Comparison of ENCODE assay signal across 9 mouse cellular contexts in the genomic region with DNA sequence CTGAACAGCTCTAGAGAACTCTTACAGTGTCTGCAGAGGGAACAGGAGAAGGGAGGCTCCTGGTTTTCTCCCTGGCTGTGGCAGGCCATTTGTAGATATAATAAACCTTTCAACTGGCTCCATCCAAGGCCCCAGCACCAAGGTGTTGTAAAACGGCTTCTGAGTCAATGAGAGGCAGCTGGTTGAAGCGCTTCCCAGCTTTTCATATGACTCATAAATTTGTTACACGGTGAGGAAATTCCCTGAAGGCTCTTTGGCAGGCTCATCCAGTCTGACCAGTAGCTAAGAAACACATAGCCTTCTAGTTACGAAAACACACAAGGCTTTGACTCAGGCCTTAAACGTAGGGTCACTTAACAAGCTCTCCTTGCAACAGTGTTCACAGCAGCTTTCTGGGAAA.
DNase-seq lines count a peak whose midpoint lies in the region; ATAC-seq and TF ChIP-seq lines count a peak whose summit lies in the region.
"Had no signal": no experiment of that assay in that cellular context is flagged by ENCODE, and none has a peak within 500 bp of the region (broad histone marks: within the 10 kb centered on the region; RNA-seq: fewer than 3 reads in every experiment).

No protein-coding gene starts in this region.

- no peak overlapping the region for H3K4me3 ChIP-seq in heart, embryonic 12.5 days
- no peak overlapping the region for H3K4me3 ChIP-seq in limb, embryonic 15.5 days
- H3K4me3 ChIP-seq in forebrain, postnatal 0 days (ENCODE audit: low read depth, low read length), result no peak overlapping the region
- H3K4me3 ChIP-seq in liver, embryonic 11.5 days (ENCODE audit: low read depth, low read length), result no peak overlapping the region
- H3K4me3 ChIP-seq: forebrain, embryonic 12.5 days had no signal

- no peaks in the 10 kb centered on the region for H3K4me1 ChIP-seq in heart, embryonic 12.5 days (replicated peaks)
- peaks cover 17% of the 10 kb centered on the region for H3K4me1 ChIP-seq in limb, embryonic 15.5 days
- H3K4me1 ChIP-seq in forebrain, postnatal 0 days (ENCODE audit: insufficient read depth), result no peaks in the 10 kb centered on the region
- no peaks in the 10 kb centered on the region for H3K4me1 ChIP-seq in liver, embryonic 11.5 days (replicated peaks; ENCODE audit: control insufficient read depth, insufficient read depth, low read length)
- H3K4me1 ChIP-seq: forebrain, embryonic 12.5 days had no signal

- H3K36me3 ChIP-seq in heart, embryonic 12.5 days, result no peaks in the 10 kb centered on the region
- no peaks in the 10 kb centered on the region for H3K36me3 ChIP-seq in limb, embryonic 15.5 days
- H3K36me3 ChIP-seq in forebrain, postnatal 0 days (ENCODE audit: insufficient read depth), result no peaks in the 10 kb centered on the region
- H3K36me3 ChIP-seq in liver, embryonic 11.5 days (ENCODE audit: control insufficient read depth, insufficient read depth, low read length), result no peaks in the 10 kb centered on the region
- H3K36me3 ChIP-seq: forebrain, embryonic 12.5 days had no signal

- intact Hi-C loops in heart, postnatal 25 days (cut with DNase I), result no loop called here

- peak; percentile 97 for DNase-seq in heart, adult 11 months
- DNase-seq in adipocyte (ENCODE audit: low spot score), result peak; percentile 93
- peak; percentile 20 for DNase-seq in heart, postnatal 25 days (ENCODE audit: low spot score)
- DNase-seq in forebrain, postnatal 0 days, result no peak
- no peak for DNase-seq in embryo, embryonic 11 days
- DNase-seq in liver, embryonic 11.5 days (ENCODE audit: low spot score), result no peak

- no peak for TF ChIP-seq CTCF in forebrain, postnatal 0 days (IDR thresholded peaks at IDR 0.05; ENCODE audit: low read depth)

- no peak overlapping the region for H3K27ac ChIP-seq in heart, embryonic 12.5 days (ENCODE audit: poor library complexity, severe bottlenecking)
- peak overlapping the region; percentile 67 for H3K27ac ChIP-seq in limb, embryonic 15.5 days
- no peak overlapping the region for H3K27ac ChIP-seq in forebrain, postnatal 0 days (ENCODE audit: low read depth, low read length)
- no peak overlapping the region for H3K27ac ChIP-seq in liver, embryonic 11.5 days (ENCODE audit: low read depth, low read length)
- H3K27ac ChIP-seq: forebrain, embryonic 12.5 days had no signal

- no peaks in the 10 kb centered on the region for H3K9me3 ChIP-seq in heart, embryonic 12.5 days (replicated peaks)
- H3K9me3 ChIP-seq in limb, embryonic 15.5 days, result no peaks in the 10 kb centered on the region
- H3K9me3 ChIP-seq in forebrain, postnatal 0 days (ENCODE audit: low read length), result no peaks in the 10 kb centered on the region
- no peaks in the 10 kb centered on the region for H3K9me3 ChIP-seq in liver, embryonic 11.5 days (ENCODE audit: control insufficient read depth, low read length)
- H3K9me3 ChIP-seq: forebrain, embryonic 12.5 days had no signal

- no peak overlapping the region for H3K9ac ChIP-seq in heart, embryonic 12.5 days
- H3K9ac ChIP-seq in limb, embryonic 15.5 days, result no peak overlapping the region
- H3K9ac ChIP-seq in forebrain, postnatal 0 days, result no peak overlapping the region
- H3K9ac ChIP-seq in liver, embryonic 11.5 days (ENCODE audit: low read depth, low read length), result no peak overlapping the region
- H3K9ac ChIP-seq: forebrain, embryonic 12.5 days had no signal

- no peak for ATAC-seq in heart, embryonic 12.5 days (ENCODE audit: insufficient number of reproducible peaks, low FRiP score)
- peak; percentile 42 for ATAC-seq in limb, embryonic 15.5 days (ENCODE audit: insufficient number of reproducible peaks, low FRiP score, low TSS enrichment, low read depth)
- ATAC-seq in forebrain, postnatal 0 days, result no peak
- no peak for ATAC-seq in liver, embryonic 11.5 days (replicated peaks; ENCODE audit: low FRiP score)

- no peak overlapping the region for H3K4me2 ChIP-seq in heart, embryonic 12.5 days
- no peak overlapping the region for H3K4me2 ChIP-seq in limb, embryonic 15.5 days
- no peak overlapping the region for H3K4me2 ChIP-seq in forebrain, postnatal 0 days (ENCODE audit: low read depth)
- H3K4me2 ChIP-seq in liver, embryonic 11.5 days, result no peak overlapping the region
- H3K4me2 ChIP-seq: forebrain, embryonic 12.5 days had no signal

- whole genome bisulfite sequencing in heart, embryonic 12.5 days, result 76% methylated on average over 5 of the region's 5 CpGs
- 12% methylated on average over 5 of the region's 5 CpGs for WGBS in limb, embryonic 15.5 days
- WGBS in forebrain, postnatal 0 days, result 75% methylated on average over 5 of the region's 5 CpGs
- 72% methylated on average over 5 of the region's 5 CpGs for WGBS in liver, embryonic 11.5 days

- H3K27me3 ChIP-seq in heart, embryonic 12.5 days (replicated peaks), result peaks cover 6% of the 10 kb centered on the region; the same call in 1 of the 2 replicates
- H3K27me3 ChIP-seq in limb, embryonic 15.5 days, result peaks cover 69% of the 10 kb centered on the region
- no peaks in the 10 kb centered on the region for H3K27me3 ChIP-seq in forebrain, postnatal 0 days (ENCODE audit: insufficient read depth, low read length)
- H3K27me3 ChIP-seq in liver, embryonic 11.5 days (replicated peaks; ENCODE audit: control insufficient read depth, insufficient read depth, low read length), result no peaks in the 10 kb centered on the region
- H3K27me3 ChIP-seq: forebrain, embryonic 12.5 days had no signal

Comparison
In these comparisons a context has a peak if more than half of its experiments do, and no peak if none do; other contexts are left out.
1. DNase-seq: peak in heart, adult 11 months (single experiment), adipocyte (single experiment) and heart, postnatal 25 days (single experiment); none in forebrain, postnatal 0 days (single experiment), embryo, embryonic 11 days (single experiment) and liver, embryonic 11.5 days (single experiment).